Mouse (Mus musculus) midbrain, embryonic 16.5 days (tissue): ENCODE results near the gene Pax5. TPM values are rescaled to one million over a fixed set of nuclear protein-coding genes. Genes with fewer than 3 reads are reported as not detected.
"Not testable (repeated sequence)": the region's sequence is repeated elsewhere in the genome, so short reads cannot be mapped to it uniquely, and the experiment has no call there.

Experiments used
- ATAC-seq: fragments of 200-750 bp; cut with Nextera tagmentation; 2 replicates; pipeline ENCODE4 v1.8.0; 2017; ENCODE audit warnings: moderate TSS enrichment
- H3K27ac ChIP-seq: fragments of 300-500 bp; sonication (generic); 2 replicates; pipeline ENCODE4 v1.5.1; 2014; ENCODE audit warnings: mild to moderate bottlenecking, low read length, mixed read lengths
- H3K27me3 ChIP-seq: fragments of 300-500 bp; sonication (generic); 2 replicates; pipeline ENCODE4 v1.6.1; 2014; ENCODE audit warnings: low read depth, low read length, mixed read lengths; ENCODE audit not compliant: control insufficient read depth, insufficient read depth
- H3K36me3 ChIP-seq: fragments of 300-500 bp; sonication (generic); 2 replicates; pipeline ENCODE4 v1.6.1; 2014; ENCODE audit warnings: mild to moderate bottlenecking, low read length, moderate library complexity, mixed read lengths; ENCODE audit not compliant: control insufficient read depth, insufficient read depth
- H3K4me1 ChIP-seq: fragments of 300-500 bp; sonication (generic); 2 replicates; pipeline ENCODE4 v1.6.1; 2014; ENCODE audit warnings: mild to moderate bottlenecking, low read length, mixed read lengths; ENCODE audit not compliant: control insufficient read depth, insufficient read depth
- H3K4me2 ChIP-seq: fragments of 300-500 bp; sonication (generic); 2 replicates; pipeline ENCODE4 v1.6.1; 2014; ENCODE audit warnings: mild to moderate bottlenecking, low read length, mixed read lengths
- H3K4me3 ChIP-seq: fragments of 300-500 bp; sonication (generic); 2 replicates; pipeline ENCODE4 v1.5.1; 2014; ENCODE audit warnings: low read depth, mild to moderate bottlenecking, low read length, moderate library complexity, mixed read lengths
- H3K9ac ChIP-seq: fragments of 300-500 bp; sonication (generic); 2 replicates; pipeline ENCODE4 v1.6.1; 2014; ENCODE audit warnings: low read depth, low read length, mixed read lengths
- H3K9me3 ChIP-seq: fragments of 300-500 bp; sonication (generic); replicated peaks from 2 replicates; pipeline ENCODE4 v1.6.1; 2014; ENCODE audit warnings: mild to moderate bottlenecking, low read length, mixed read lengths; ENCODE audit not compliant: control insufficient read depth, poor library complexity, severe bottlenecking
- WGBS: fragments of 180-500 bp; shearing (Covaris S2); extraction: QIAGEN DNeasy Blood & Tissue Kit; methylation state at CpG from one replicate; pipeline ENCODE4 v1.1.7; 2014; 5-methylcytosine and 5-hydroxymethylcytosine counted together
- polyA plus RNA-seq: library from polyadenylated mRNA; unstranded; fragments of >200 nt; fragmentation: Nextera tagmentation; extraction: Ambion mirVana; gene quantifications from 2 replicates; pipeline ENCODE4 v1.2.1, GENCODE M21; 2015

The Pax5 gene
- polyA plus RNA-seq, result 3.6 and 4.8 TPM in 2 replicates

DNA sequence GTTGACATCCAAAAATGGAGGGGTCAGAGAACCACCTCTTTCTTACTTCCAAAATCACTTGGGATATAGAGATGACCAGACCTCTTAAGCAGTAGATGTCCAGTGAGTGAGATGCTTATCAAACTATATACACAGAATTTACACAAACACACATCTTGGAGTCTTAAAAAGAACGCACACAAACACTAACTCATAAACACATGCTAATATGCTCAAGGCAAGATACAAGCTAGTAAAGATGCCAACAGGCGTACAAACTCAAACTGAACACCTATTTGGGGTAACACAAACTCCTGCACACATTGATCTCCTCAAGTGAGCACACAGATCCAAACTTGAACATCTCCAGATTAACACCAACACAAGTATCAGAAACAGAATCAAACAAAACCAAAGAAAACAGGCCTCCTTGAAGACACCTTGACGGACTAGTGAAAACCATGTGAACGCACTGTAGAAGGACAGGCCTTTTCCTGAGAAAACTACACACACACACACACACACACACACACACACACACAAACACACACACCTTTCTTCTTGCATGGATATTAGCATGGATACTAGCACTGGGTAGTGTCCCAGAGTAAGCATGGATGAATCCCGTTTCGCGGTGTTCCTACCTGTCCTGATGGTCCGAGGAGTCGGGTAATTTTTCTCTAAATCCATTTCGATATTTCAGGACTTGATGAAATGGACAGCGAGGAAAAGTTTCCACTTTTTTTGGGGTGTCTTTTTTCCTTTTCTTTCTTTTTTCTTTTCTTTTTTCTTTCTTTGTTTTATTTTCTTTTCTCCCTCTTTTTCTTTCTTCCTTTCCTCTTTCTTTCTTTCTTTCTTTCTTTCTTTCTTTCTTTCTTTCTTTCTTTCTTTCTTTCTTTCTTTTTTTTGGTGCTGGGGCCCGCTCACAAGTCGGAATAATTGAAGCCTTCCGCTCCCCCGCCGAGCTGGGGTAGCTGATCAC, at the start of gene Pax5:
TSS of gene Pax5 (minus strand) at position 748 of the 961 bp plus-strand sequence.
- H3K4me3 ChIP-seq, result no peak within 1 kb of the TSS
- no peaks in the 10 kb centered on the region for H3K9me3 ChIP-seq
- H3K36me3 ChIP-seq, result no peaks in the 10 kb centered on the region
- WGBS, result 22% methylated on average over 16 of the region's 16 CpGs
- H3K4me2 ChIP-seq, result no peak within 1 kb of the TSS; the same call in 1 of the 2 replicates
- H3K9ac ChIP-seq, result no peak within 1 kb of the TSS
- H3K4me1 ChIP-seq, result no peaks in the 10 kb centered on the region
- no peak within 1 kb of the TSS; the same call in 1 of the 2 replicates for H3K27ac ChIP-seq
- ATAC-seq, result no peak
- peaks cover 65% of the 10 kb centered on the region for H3K27me3 ChIP-seq

DNA sequence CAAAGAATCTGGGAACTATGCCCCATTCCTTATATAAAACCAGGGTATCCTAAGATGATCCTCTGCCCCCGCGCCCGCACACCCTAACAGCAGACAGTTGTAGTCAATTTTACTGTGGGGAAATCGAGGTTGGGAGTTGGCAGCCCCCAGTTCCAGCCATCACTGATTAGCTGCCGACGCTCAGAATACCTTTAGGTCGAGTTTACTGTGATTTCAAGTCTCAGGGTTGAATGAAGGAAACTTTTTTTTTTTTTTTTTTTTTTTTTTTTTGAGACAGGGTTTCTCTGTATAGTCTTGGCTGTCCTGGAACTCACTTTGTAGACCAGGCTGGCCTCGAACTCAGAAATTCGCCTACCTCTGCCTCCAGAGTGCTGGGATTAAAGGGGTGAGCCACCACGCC, 46.8 kb upstream of the Pax5 start:
- not testable (repeated sequence) for H3K27me3 ChIP-seq, ATAC-seq, H3K4me1 ChIP-seq, H3K36me3 ChIP-seq, H3K9me3 ChIP-seq
- Histone ChIP-seq H3K9ac (peak overlapping the region; percentile 92), H3K4me3 (peak overlapping the region; percentile 98), H3K4me2 (peak overlapping the region; percentile 67), H3K27ac (peak overlapping the region; percentile 93)
- WGBS, result 9% methylated on average over 10 of the region's 10 CpGs

DNA sequence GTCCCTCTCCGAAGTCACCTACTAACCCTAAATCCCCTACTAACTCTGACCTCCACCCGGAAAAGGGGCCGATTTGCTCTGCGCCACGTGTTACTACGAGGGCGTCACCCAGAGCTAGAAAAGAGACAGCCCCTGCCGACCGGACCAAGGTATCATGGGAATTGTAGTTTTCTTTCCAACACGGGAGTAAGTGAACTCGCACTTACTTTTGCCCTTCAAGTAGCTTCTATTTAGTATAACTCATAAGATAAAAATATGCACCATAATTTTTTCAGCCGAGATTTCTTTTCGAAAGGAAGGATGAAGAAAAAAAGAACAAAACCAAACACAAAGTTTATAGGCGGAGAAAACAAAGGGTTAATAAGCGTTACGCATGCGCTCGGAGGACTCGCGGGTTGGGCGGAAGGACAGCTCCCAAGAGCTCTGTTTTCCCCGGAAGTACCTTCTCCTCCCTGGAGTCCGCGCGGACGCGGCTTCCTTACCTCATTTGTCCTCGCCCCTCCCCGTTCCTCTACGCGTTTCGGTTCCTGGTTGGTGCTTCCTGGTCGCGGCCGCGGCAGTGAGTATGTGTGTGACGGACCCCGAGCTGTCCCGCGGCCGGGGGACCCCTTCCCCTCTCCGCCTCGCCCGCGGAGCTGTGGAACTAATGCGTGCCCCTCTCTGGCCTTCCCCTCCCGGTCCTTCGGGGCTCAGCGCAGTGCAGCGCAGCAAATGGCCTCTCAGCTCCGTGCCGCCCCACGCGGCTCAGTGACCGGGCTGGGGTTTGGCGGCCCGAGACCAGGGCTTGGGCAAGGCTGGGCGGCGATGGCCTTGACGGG, 46.1 kb upstream of the Pax5 start:
- under 1% methylated on average over 56 of the region's 60 CpGs for WGBS

DNA sequence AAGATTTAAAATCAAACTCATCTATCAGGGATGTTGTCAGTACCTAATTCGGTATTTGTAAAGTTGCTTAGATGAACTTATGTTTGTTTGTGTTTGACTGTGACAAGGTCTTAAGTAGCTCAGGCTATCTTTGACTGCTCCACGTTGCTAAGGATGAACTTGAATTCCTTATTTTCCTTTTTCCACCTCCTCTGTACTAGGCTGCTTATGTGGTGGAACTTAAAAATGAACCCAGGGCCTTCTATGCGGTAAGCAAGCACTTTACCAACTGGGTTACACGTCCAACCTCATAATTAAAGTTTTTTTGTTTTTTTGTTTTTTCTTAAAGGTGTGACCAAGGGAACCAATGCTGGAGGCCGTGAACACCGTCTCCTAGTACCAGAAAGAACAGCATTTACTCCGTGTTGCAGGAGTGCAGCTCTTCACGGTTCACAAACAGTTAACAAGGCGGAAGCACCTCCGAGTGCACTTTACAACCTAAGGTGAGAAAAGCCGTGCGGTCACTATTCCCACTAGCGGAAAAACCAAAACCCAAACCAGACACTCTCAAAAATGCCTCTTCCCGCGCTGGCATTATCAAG, 45.4 kb upstream of the Pax5 start, which contains the start of gene Zcchc7:
TSS of gene Zcchc7 (plus strand) at position 325 of the 581 bp plus-strand sequence.
- H3K9ac ChIP-seq, result peak within 1 kb of the TSS; percentile 92
- H3K27me3 ChIP-seq, result no peaks in the 10 kb centered on the region
- peak within 1 kb of the TSS; percentile 93 for H3K27ac ChIP-seq
- ATAC-seq, result peak; percentile 74
- peaks cover 7% of the 10 kb centered on the region for H3K4me1 ChIP-seq
- no peaks in the 10 kb centered on the region for H3K36me3 ChIP-seq
- peak within 1 kb of the TSS; percentile 98 for H3K4me3 ChIP-seq
- whole genome bisulfite sequencing, result 5% methylated on average over 15 of the region's 15 CpGs
- peak within 1 kb of the TSS; percentile 67 for H3K4me2 ChIP-seq
- H3K9me3 ChIP-seq, result no peaks in the 10 kb centered on the region

More for the DNA sequence above, 46.1 kb upstream of the Pax5 start:
- H3K4me2 ChIP-seq, result peak overlapping the region; percentile 67
- no peaks in the 10 kb centered on the region for H3K36me3 ChIP-seq
- H3K27me3 ChIP-seq, result no peaks in the 10 kb centered on the region
- peak; percentile 98 for ATAC-seq
- H3K9ac ChIP-seq, result peak overlapping the region; percentile 92
- peaks cover 7% of the 10 kb centered on the region for H3K4me1 ChIP-seq
- peak overlapping the region; percentile 98 for H3K4me3 ChIP-seq
- no peaks in the 10 kb centered on the region for H3K9me3 ChIP-seq
- H3K27ac ChIP-seq, result peak overlapping the region; percentile 93

DNA sequence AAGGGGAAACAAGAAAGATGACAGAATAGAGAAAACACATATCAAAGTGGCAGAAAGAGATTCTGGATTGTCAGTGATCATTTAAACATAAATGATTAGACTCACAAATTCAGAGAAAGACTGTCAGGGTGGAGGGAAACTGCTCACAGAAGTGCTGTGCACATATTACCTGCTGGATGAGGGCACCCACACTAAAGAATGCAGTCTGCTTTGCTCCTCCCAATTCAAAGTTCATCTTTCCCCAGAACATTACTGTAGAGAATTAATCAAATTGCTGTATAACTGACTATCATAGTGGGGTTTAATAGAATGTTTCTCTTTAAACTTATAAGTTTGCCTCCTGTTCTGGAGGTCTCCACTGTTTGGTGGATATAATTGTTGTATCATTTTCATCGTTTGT, 30.2 kb upstream of the Pax5 start:
- peaks cover 4% of the 10 kb centered on the region; the same call in 1 of the 2 replicates for H3K9me3 ChIP-seq
- 80% methylated on average over 1 of the region's 1 CpGs for WGBS
- no peaks in the 10 kb centered on the region for H3K36me3 ChIP-seq
- H3K4me1 ChIP-seq, result no peaks in the 10 kb centered on the region
- no peak overlapping the region for H3K27ac ChIP-seq
- H3K27me3 ChIP-seq, result peaks cover 9% of the 10 kb centered on the region
- no peak for ATAC-seq
- no peak overlapping the region for H3K9ac ChIP-seq
- H3K4me3 ChIP-seq, result no peak overlapping the region
- H3K4me2 ChIP-seq, result no peak overlapping the region

DNA sequence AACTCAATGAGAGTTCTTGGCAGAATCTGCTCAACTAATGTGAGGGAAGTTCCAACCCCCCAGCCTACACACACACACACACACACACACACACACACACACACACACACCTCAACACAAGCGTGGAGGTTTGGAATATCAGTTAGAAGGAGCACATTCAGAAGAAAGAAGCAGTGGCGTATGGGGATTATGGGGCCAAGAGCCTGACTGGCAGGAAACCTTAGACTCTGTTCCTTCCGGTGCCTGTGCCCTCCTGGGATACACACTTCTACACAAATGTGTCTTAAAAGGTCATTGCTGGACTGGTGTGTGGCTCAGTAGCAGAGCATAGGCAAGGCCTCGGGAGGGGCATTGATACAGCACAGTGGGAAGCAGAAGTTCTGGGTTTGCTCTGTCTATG, 10.9 kb upstream of the Pax5 start:
- H3K9ac ChIP-seq, result no peak overlapping the region
- peaks cover 45% of the 10 kb centered on the region for H3K27me3 ChIP-seq
- H3K36me3 ChIP-seq, result no peaks in the 10 kb centered on the region
- ATAC-seq, result no peak
- no peaks in the 10 kb centered on the region for H3K4me1 ChIP-seq
- no peak overlapping the region for H3K4me2 ChIP-seq
- H3K4me3 ChIP-seq, result no peak overlapping the region
- no peaks in the 10 kb centered on the region for H3K9me3 ChIP-seq
- no peak overlapping the region for H3K27ac ChIP-seq
- 78% methylated on average over 4 of the region's 4 CpGs for WGBS

DNA sequence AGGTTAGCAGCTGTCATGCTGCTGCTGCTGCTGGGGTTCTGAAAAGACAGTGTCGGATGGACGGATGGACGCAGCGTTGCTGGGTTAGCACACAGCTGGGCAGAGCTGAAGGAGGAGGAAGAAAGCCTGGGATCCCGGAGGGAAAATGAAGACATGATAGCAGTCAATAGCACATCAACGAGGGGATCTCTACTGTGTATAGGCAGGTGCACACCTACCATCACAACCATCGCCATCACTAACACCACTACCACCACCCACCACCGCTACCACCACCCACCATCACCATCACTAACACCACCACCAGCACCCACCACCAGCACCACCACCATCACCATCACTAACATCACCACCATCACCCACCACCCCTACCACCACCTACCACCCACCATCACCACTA, 9.8 kb upstream of the Pax5 start:
- WGBS, result 94% methylated on average over 8 of the region's 8 CpGs
- no peak for ATAC-seq
- Histone ChIP-seq H3K4me2 (no peak overlapping the region), H3K4me3 (no peak overlapping the region), H3K9ac (no peak overlapping the region), H3K27me3 (peaks cover 46% of the 10 kb centered on the region), H3K27ac (no peak overlapping the region), H3K4me1 (no peaks in the 10 kb centered on the region), H3K9me3 (no peaks in the 10 kb centered on the region), H3K36me3 (no peaks in the 10 kb centered on the region)

DNA sequence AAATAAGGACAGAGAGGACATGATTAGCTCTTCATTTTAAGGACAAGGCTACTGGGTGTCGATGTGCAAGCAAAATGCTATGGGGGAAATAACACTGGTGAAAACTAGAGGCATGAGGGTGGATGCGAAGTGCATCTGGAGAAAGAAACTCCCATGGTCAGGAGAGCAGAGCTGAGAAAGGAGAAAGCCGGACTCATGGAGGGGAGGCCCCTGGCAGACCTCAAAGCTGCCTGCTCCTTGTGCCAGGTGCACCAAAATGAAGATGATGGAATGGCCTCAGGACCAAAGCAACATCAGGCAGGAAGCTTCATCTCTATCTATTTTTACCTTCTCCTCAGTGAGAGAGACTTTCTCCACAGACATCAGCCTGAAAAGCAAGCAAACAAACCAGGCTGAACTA, 7.4 kb upstream of the Pax5 start:
- 78% methylated on average over 3 of the region's 3 CpGs for WGBS
- Histone ChIP-seq H3K4me3 (no peak overlapping the region), H3K27me3 (peaks cover 48% of the 10 kb centered on the region), H3K9ac (no peak overlapping the region), H3K36me3 (no peaks in the 10 kb centered on the region), H3K27ac (no peak overlapping the region), H3K9me3 (no peaks in the 10 kb centered on the region), H3K4me1 (no peaks in the 10 kb centered on the region), H3K4me2 (no peak overlapping the region)
- no peak for ATAC-seq
